Mouse (Mus musculus) lung, postnatal 0 days (tissue): ENCODE measurements around the gene Esrra. TPM values are rescaled to one million over a fixed set of nuclear protein-coding genes. Genes with fewer than 3 reads are reported as not detected.
"Not testable (repeated sequence)": the region's sequence is repeated elsewhere in the genome, so short reads cannot be mapped to it uniquely, and the experiment has no call there.

ENCODE experiments used
- ATAC-seq: fragments of 200-750 bp; cut with Nextera tagmentation; 2 replicates; pipeline ENCODE4 v1.8.0; 2017; ENCODE audit warnings: moderate library complexity
- DNase-seq: peaks from one replicate; pipeline ENCODE4 v3.0.0-alpha.2; 2016; ENCODE audit warnings: low spot score
- H3K27ac ChIP-seq: fragments of 300-500 bp; sonication (generic); 2 replicates; pipeline ENCODE4 v1.5.1; 2014; ENCODE audit warnings: antibody characterized with exemption, mild to moderate bottlenecking, low read length, mixed read lengths
- H3K27me3 ChIP-seq: fragments of 300-500 bp; sonication (generic); replicated peaks from 2 replicates; pipeline ENCODE4 v1.6.1; 2014; ENCODE audit warnings: low read length, mixed read lengths; ENCODE audit not compliant: insufficient read depth
- H3K36me3 ChIP-seq: fragments of 300-500 bp; sonication (generic); 2 replicates; pipeline ENCODE4 v1.6.1; 2014; ENCODE audit warnings: low read length, mixed read lengths; ENCODE audit not compliant: insufficient read depth
- H3K4me1 ChIP-seq: fragments of 300-500 bp; sonication (generic); 2 replicates; pipeline ENCODE4 v1.6.1; 2014; ENCODE audit warnings: antibody characterized with exemption, low read depth, low read length, mixed read lengths; ENCODE audit not compliant: insufficient read depth
- H3K4me2 ChIP-seq: fragments of 300-500 bp; sonication (generic); replicated peaks from 2 replicates; pipeline ENCODE4 v1.6.1; 2014; ENCODE audit warnings: low read depth, mild to moderate bottlenecking, low read length, moderate library complexity, mixed read lengths
- H3K4me3 ChIP-seq: fragments of 300-500 bp; sonication (generic); 2 replicates; pipeline ENCODE4 v1.5.1; 2014; ENCODE audit warnings: low read depth, low read length
- H3K9ac ChIP-seq: fragments of 300-500 bp; sonication (generic); replicated peaks from 2 replicates; pipeline ENCODE4 v1.6.1; 2014; ENCODE audit warnings: low read depth, mild to moderate bottlenecking
- H3K9me3 ChIP-seq: fragments of 300-500 bp; sonication (generic); 2 replicates; pipeline ENCODE4 v1.6.1; 2016; ENCODE audit warnings: low read length, mixed read lengths
- CTCF ChIP-seq: IDR thresholded peaks from 2 replicates; pipeline ENCODE4 v1.5.1; 2016; ENCODE audit warnings: antibody characterized with exemption, mild to moderate bottlenecking
- EP300 ChIP-seq: IDR thresholded peaks from 2 replicates; pipeline ENCODE4 v1.6.1; 2016; ENCODE audit warnings: antibody characterized with exemption, mild to moderate bottlenecking, control low read depth
- WGBS: fragments of 180-500 bp; shearing (Covaris S2); extraction: QIAGEN DNeasy Blood & Tissue Kit; methylation state at CpG from one replicate; pipeline ENCODE4 v1.1.7; 2014; 5-methylcytosine and 5-hydroxymethylcytosine counted together
- polyA plus RNA-seq: library from polyadenylated mRNA; unstranded; fragments of >200 nt; fragmentation: Nextera tagmentation; extraction: Ambion mirVana; gene quantifications from 2 replicates; pipeline ENCODE4 v1.2.1, GENCODE M21; 2015

Esrra gene
- polyA plus RNA-seq, 1 experiment from 2014 or later = 12.8 TPM

DNA sequence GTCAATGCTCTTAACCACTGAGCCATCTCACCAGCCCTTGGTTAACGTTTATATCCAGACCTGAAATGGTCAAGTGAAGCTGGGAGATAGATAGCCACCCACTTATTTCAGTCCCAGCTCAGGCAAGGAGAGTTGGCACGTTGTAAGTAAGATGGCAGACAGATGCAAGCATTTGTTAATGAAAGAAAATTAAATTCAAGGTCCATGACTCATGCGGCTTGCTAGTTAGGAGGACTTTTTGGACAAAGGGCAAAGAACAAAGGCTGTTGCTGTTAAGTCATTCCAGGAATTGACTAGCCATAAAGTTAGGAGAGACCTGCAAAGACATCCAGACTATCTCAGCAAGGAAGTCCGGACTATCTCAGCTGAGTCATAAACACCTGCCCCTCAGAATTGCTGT, 22.0 kb downstream of the Esrra start:
- WGBS = 84% methylated on average over 4 of the region's 4 CpGs
- Histone ChIP-seq H3K9me3 (no peaks in the 10 kb centered on the region), H3K9ac (no peak overlapping the region), H3K36me3 (peaks cover 9% of the 10 kb centered on the region; the same call in 1 of the 2 replicates), H3K27me3 (no peaks in the 10 kb centered on the region), H3K4me1 (no peaks in the 10 kb centered on the region), H3K4me3 (no peak overlapping the region), H3K4me2 (no peak overlapping the region), H3K27ac (no peak overlapping the region)
- DNase-seq (no peak), ATAC-seq (no peak)
- TF ChIP-seq EP300 (no peak), CTCF (no peak)

DNA sequence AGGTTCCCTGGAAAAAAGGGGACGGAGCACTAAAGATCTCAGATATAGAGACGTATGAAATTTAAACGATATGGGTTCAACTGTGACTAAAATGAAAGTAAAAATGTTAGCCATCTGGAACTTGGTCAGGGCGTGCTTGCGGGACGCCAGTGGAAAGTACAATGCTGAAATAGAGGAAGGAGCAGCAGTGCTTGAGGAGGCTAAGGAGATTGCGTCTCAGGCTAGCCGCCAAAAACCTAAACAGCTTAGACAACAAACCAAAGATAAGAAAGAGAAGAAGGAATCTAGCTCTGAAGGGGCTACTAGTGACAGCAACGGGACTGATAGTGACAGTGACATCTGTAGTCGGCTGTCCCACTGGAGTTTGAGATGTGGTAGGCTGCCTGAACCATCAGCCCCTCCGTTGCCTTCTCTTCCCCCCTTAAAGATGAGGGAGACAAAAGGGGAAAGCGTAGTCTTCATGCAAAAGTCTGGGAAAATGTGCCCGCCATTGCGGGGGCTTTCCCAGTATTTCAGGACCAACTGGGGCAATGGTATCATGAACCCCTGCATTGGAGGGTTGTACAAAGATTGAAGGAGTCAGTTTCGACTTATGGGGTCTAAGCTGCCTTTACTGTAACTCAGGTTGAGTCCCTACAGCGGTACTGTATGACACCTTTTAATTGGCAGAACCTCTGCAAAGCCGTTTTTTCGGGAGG, 25.9 kb downstream of the Esrra start:
- not testable (repeated sequence) for H3K4me2 ChIP-seq, DNase-seq, H3K9me3 ChIP-seq, H3K4me1 ChIP-seq, H3K4me3 ChIP-seq, H3K27ac ChIP-seq, H3K9ac ChIP-seq, H3K36me3 ChIP-seq, H3K27me3 ChIP-seq, ATAC-seq
- WGBS = 69% methylated on average over 18 of the region's 18 CpGs

DNA sequence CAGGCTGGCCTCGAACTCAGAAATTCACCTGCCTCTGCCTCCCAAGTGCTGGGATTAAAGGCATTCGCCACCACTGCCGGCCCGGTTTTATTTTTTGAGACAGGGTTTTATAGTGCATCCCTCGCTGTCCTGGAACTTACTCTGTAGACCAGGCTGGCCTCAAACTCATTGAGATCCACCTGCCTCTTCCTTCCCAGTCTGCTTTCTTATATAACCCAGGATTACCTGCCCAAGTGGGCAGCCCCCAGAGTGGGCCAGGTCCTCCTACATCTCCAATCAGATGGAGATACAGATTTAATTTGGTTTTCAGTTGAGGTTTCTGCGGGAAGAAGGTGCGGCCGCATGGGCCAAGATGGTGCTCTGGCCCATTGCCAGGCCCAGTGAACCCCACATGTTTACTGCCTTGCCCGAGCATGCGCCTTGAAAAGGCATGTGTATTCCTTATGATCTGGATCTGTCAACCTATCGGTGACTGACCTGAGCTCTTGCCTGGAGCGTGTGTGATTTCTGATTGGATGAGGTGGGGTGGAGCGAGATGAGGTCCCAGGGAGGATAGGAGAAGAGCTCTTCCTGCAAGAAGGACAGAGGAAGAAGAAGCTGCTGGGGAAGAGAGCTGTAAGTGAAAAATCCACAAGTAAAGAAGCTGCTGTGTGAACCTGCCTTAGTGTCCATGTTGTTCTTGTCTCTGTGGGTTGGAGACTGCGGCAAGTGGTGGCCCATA, 27.7 kb downstream of the Esrra start:
- Histone ChIP-seq H3K9me3 (no peaks in the 10 kb centered on the region), H3K4me1 (no peaks in the 10 kb centered on the region), H3K9ac (no peak overlapping the region), H3K27me3 (no peaks in the 10 kb centered on the region), H3K4me3 (no peak overlapping the region), H3K4me2 (no peak overlapping the region), H3K36me3 (no peaks in the 10 kb centered on the region), H3K27ac (no peak overlapping the region)
- ATAC-seq (no peak), DNase-seq (no peak)
- WGBS = 92% methylated on average over 14 of the region's 14 CpGs
- TF ChIP-seq EP300 (no peak), CTCF (no peak)

DNA sequence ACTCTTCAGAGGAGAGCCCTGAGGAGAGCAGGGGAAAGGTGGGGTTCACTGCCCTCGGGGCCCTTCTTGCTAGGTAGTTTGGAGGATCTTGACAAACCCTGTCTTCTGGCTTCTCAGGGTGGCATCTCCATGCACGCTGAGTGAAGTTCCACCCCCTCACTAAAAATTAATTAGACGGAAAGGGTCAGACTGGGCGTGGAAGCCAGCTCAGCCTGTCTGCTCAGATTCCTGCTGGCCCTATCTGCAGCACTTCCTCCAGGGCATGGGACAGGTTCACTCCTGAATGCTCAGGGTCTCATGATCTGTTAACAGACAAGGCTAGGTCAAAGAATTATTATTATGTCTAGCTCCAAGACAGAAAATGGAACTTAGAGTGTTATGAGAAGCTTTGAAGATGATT, 29.1 kb downstream of the Esrra start:
- Histone ChIP-seq H3K27me3 (no peaks in the 10 kb centered on the region), H3K27ac (no peak overlapping the region), H3K9ac (no peak overlapping the region), H3K9me3 (no peaks in the 10 kb centered on the region), H3K4me2 (no peak overlapping the region), H3K36me3 (no peaks in the 10 kb centered on the region), H3K4me3 (no peak overlapping the region), H3K4me1 (no peaks in the 10 kb centered on the region)
- WGBS = 47% methylated on average over 4 of the region's 4 CpGs
- no peak for ATAC-seq
- no peak for TF ChIP-seq CTCF
- no peak for TF ChIP-seq EP300
- DNase-seq = no peak

DNA sequence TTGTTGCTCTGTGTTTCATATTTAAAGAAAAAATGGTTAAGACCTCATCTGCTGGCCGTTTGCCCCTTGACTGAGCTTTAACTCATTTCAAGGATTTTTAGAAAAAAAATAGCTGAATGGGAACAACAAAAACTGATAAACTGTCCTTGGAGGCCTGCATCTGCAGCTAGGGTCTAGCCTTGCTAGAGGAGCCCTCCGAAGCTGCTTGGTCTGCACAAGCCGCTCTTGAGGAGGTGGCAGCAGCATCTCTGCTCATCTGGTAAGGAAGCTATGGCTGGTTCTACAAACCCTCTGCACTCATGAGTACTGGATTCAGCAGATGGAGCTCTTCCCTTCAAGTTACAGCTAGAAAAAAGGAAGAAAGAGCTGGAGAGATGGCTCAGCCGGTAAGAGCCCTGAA, 43.6 kb downstream of the Esrra start:
- Histone ChIP-seq H3K9ac (no peak overlapping the region), H3K4me2 (no peak overlapping the region), H3K9me3 (no peaks in the 10 kb centered on the region), H3K27me3 (no peaks in the 10 kb centered on the region), H3K36me3 (no peaks in the 10 kb centered on the region), H3K4me3 (no peak overlapping the region), H3K4me1 (no peaks in the 10 kb centered on the region), H3K27ac (no peak overlapping the region)
- no peak for DNase-seq
- TF ChIP-seq CTCF = no peak
- TF ChIP-seq EP300 = no peak
- WGBS = 80% methylated on average over 4 of the region's 4 CpGs
- ATAC-seq = no peak

DNA sequence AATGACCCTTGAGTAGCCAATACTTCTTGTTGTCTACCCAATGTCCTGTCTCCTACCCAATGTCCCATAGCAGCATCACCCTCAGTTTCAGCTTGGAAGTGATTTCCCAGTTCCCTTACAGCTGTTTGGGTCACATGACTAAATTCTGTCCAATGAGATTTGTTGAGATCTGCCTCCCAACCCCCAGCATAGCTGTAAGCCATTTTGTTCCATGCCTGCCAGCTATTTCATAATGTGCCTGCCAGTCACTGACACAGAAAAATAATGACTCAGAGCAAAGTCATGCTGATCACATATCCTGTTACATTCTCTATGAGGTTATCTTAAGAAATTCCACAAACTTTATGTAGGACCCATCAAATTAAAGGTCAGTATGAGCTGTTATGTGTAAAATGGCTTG, 44.8 kb downstream of the Esrra start:
- TF ChIP-seq EP300 (no peak), CTCF (no peak)
- no peak overlapping the region for H3K27ac ChIP-seq
- no peaks in the 10 kb centered on the region for H3K27me3 ChIP-seq
- H3K4me1 ChIP-seq = no peaks in the 10 kb centered on the region
- no peak overlapping the region for H3K9ac ChIP-seq
- no peak overlapping the region for H3K4me3 ChIP-seq
- ATAC-seq = peak; percentile 33
- H3K4me2 ChIP-seq = no peak overlapping the region
- no peaks in the 10 kb centered on the region for H3K36me3 ChIP-seq
- DNase-seq = peak; percentile 76
- H3K9me3 ChIP-seq = no peaks in the 10 kb centered on the region
